Mouse (Mus musculus): ENCODE measurements around the gene Jpt1.

DNA sequence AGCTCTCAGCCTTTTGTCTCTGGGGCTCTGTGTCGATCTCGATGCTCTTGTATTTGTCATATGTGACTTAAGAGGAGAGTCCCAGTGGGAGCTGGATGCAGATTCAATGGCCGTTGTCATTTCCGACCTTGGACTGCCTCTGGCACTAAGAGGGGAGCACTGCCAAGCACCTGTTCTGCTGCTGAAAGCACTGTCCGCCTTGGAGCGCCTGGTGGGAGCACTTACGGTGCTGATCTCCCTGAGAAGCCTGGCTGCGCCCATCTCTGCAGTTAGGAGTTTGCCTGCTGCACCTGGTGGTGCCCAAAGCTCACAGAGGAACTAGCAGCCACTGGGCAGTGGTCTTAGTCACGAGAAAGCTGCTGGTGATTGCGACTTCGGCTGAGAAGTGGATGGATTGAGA, 30.9 kb downstream of the Jpt1 start:
- TF ChIP-seq CEBPB (IDR thresholded peaks at IDR 0.05; ENCODE audit: insufficient read depth, poor library complexity, severe bottlenecking) (no peak), POLR2A (IDR thresholded peaks at IDR 0.05; ENCODE audit: insufficient read length, low read depth) (no peak), POLR2AphosphoS2 (IDR thresholded peaks at IDR 0.05; ENCODE audit: insufficient read length, low read depth) (no peak), E2F4 (IDR thresholded peaks at IDR 0.05; ENCODE audit: insufficient read depth) (no peak), MAX (IDR thresholded peaks at IDR 0.05; ENCODE audit: low read depth) (no peak), MYOD1 (IDR thresholded peaks at IDR 0.05; ENCODE audit: control insufficient read depth in 1 of 3, insufficient read length in 2 of 3, low read depth in 2 of 3) (peak in 2 of 3 experiments; percentile 5 to 60), MYOG (IDR thresholded peaks at IDR 0.05; ENCODE audit: control insufficient read depth in 1 of 3, insufficient read depth in 1 of 3, insufficient read length in 2 of 3, low read depth in 2 of 3) (no peak), TCF12 (IDR thresholded peaks at IDR 0.05; ENCODE audit: insufficient read depth, poor library complexity, severe bottlenecking) (no peak), SRF (IDR thresholded peaks at IDR 0.05; ENCODE audit: control insufficient read depth, insufficient read length, low read depth) (no peak), USF1 (IDR thresholded peaks at IDR 0.05; ENCODE audit: low read depth) (no peak), TCF3 (IDR thresholded peaks at IDR 0.05; ENCODE audit: insufficient read length, low read depth) (no peak)

All from myocyte (in vitro differentiated cells).